Mouse (Mus musculus) ovary, postnatal 10 days (tissue): ENCODE results near the gene Stk10.

Experiments used
- DNase-seq: peaks from one replicate; pipeline ENCODE4 v3.0.0; 2022; ENCODE audit warnings: low spot score

Gene Stk10

DNA sequence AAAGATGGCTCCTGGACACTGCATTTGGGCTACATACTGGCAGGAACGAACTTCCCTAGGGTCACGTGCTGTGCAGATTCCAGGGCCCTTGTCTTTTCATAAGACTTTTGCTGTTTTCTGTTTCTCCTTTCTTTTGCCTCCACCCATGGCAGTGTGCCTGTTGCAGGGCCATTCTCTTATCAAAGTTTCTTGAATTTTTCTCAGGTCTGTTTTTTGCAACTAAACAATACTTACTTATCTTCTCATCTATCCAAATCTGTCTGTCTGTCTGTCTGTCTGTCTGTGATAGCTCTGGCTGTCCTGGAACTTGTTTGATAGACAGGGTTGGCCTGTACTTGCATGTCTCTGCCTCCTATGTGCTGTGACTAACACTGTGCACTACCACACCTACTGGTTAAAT, 101.7 kb downstream of the Stk10 start:
- no peak for DNase-seq

DNA sequence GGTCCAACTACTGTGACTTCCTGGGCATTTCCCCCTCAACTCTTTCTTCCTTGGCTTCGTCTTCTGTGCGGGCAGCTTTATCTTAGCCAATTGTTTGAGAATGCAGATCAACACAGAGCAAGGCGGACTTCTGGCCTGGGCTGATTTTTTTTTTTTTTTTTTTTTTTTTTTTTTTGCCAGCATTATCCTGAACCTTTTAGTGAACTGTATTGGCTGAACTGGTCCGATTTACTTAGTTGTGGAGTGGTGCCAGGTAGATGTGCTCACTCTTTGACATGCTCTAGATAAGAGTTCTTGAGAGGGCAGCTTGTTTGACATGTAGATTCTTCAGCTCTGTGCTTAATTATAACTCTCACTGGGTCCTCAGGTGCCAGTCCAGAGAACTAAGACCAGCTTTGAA, 103.2 kb downstream of the Stk10 start:
- no peak for DNase-seq

GRCm38 (mm10) chr11:32638521-32639255, 105.6 kb downstream of the Stk10 start:
- no peak for DNase-seq

DNA sequence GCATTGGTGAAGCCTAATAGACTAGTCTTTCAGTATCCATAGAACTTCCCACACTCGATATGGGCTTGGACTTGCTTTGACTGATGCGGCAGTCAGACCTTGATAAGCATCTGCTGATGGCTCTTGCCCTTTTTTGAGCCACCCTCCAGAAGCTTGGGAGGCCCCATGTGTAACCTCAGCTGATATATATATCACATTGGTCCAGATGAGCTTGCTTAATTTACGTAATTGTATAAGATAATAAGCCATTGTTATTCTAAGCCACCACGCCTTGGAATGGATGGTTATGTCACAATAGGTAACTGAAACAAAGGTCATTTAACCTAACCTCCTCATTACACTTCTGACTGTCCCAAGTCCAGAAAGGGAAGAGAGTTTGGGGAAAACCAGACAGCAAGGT, 107.5 kb downstream of the Stk10 start:
- no peak for DNase-seq

- peak; percentile 81 for DNase-seq
Observed at GRCm38 (mm10) chr11:32642249-32642876, 109.3 kb downstream of the Stk10 start, which contains the start of gene Fbxw11. TSS of gene Fbxw11 (plus strand) at chr11:32642724.

GRCm38 (mm10) chr11:32642899-32643886, 110.1 kb downstream of the Stk10 start:
- DNase-seq, result no peak

DNA sequence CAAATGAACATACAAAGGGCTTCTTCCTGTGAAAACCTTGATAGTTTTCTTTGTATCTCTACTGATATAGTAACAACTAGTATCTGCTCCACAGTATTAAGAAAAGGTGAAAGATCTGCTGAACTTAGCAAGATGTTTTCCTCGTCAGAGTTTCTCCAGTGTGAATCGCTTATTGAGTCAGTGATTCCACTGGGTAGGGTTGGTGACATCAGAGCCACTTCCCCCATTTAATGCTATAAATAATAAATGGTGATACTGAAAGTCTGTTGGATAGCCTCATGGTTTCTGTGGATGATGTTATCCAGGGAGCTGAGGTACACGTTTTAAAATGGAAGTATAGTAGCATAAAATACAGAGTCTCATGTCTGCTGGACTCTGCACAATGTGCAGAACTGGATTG, 110.9 kb downstream of the Stk10 start:
- no peak for DNase-seq

GRCm38 (mm10) chr11:32647265-32647664, 114.2 kb downstream of the Stk10 start:
- DNase-seq, result no peak

- DNase-seq, result no peak
Observed at GRCm38 (mm10) chr11:32650236-32650749, 117.2 kb downstream of the Stk10 start.

DNA sequence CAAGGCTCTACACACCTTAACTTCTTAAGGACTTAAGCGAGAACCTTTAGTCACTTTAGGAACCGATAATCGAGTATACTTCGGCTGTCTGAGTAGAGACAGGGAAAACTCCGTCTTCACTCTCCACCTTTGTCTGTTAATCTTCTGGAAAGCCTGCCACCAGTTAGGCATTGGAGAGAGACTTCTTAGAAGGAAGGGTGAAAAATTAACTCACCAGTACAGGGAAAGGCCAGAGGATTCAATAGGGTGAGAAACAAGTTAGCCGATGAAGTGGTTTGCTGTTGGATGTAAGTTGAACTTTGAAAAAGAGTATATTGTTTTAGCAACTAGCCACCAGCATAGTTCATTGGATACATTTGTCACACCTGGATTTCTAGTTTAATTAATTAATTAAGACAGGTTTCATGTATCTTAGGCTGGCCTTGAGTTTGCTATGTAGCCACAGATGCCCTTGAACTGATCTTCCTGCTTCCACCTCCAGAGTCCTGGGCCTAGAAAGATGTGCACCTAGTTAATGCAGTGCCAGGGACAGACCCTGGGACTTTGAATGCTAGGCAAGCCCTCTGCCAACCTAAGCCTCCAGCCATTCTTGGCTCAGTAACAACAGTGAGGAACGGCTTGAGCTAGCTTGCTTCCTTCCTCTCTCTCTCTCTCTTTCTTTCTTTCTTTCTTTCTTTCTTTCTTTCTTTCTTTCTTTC, 117.9 kb downstream of the Stk10 start:
- DNase-seq, result no peak

GRCm38 (mm10) chr11:32651723-32652122, 118.6 kb downstream of the Stk10 start:
- no peak for DNase-seq

DNA sequence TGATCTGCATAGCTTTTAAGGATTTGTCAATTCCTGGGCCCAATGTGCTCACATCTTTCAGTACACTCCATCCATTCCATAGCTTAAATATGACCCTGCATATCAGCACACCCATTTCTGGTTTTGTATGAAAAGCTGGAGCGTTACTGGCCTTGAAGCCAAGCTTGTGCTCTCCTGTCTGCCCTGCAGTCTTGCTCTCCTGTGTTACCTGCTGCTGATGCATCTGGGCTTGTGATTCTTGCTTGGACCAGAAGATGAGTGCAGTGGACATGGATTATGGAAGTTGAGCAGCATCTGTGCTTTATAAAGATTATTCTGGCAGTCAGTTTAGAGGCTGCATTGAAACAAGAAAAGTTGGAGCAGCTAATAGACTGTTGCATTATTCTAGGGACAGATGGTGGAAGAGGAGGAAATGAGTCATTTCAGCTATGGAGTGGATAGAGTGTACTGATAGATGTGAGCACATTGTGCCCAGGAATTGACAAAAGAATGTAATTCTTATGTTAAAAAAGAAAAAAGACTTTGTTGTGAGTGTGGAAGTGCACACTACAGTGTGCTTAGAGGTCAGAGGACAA, 129.1 kb downstream of the Stk10 start:
- DNase-seq, result no peak

DNA sequence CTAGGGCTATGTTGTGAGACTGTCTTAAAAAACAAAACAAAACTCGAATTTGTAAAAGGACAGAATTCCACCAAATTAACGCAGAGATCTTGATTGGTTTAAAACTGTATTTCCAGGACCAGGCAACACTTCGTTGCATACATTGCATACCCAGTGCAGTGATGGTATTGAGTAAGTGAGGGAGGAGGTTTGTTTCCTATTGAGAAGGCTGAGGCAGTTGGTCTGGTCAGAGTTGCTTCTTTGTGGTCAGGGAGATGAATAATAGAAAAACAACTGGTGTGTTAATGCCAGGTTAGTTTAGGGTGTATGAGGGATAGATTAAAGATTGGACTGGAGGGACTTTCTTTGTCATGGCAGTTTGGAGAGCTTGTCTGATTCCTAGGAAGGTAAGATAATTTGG, 132.5 kb downstream of the Stk10 start:
- DNase-seq, result no peak

DNA sequence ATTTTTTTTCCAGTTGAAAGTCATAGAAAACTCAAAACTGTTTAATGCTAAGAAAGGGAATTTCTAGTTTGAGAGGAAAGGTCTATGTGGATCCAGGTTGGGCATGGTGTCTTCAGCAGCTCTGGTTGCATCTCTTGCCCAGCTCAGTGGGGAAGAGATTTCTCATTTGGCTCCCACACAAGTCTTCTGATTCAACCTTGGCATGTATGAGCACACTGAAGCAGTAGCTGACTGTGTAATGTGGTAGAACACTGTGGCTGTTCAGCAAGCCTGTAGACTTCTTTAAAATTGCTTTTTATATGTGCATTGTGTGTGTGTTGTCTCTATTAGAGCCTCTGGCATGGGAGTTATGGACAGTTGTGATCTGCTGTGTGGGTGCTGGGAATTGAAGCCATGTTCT, 133.9 kb downstream of the Stk10 start:
- no peak for DNase-seq

GRCm38 (mm10) chr11:32671480-32671879, 138.4 kb downstream of the Stk10 start:
- no peak for DNase-seq
